Mouse (Mus musculus) small intestine, adult 2 months (tissue): ENCODE results near the gene Cd84.

Experiments
- CTCF ChIP-seq: fragments of 200-500 bp; IDR thresholded peaks from 2 replicates; pipeline ENCODE4 v1.5.1; 2012; ENCODE audit warnings: low read depth, mild to moderate bottlenecking, control low read depth, inconsistent platforms, low read length, moderate library complexity, mixed read lengths; ENCODE audit not compliant: insufficient replicate concordance, insufficient read length; ENCODE audit errors: extremely low read depth
- POLR2A ChIP-seq: fragments of 200-500 bp; IDR thresholded peaks from 2 replicates; pipeline ENCODE4 v1.6.1; 2012; ENCODE audit warnings: low read depth, mild to moderate bottlenecking, control low read depth, inconsistent platforms, low read length, moderate library complexity

- no peak for TF ChIP-seq CTCF
- no peak for TF ChIP-seq POLR2A
These were observed 23.7 kb upstream of the Cd84 start for GRCm38 (mm10) chr1:171815545-171816439.
